Mouse (Mus musculus) liver, embryonic 15.5 days (tissue): ENCODE measurements around the gene Sec63. TPM values are rescaled to one million over a fixed set of nuclear protein-coding genes. Genes with fewer than 3 reads are reported as not detected.

Experiments used
- ATAC-seq: fragments of 200-750 bp; cut with Nextera tagmentation; 2 replicates; pipeline ENCODE4 v1.8.0; 2017; ENCODE audit warnings: moderate number of reproducible peaks, mild to moderate bottlenecking, moderate library complexity; ENCODE audit not compliant: insufficient read depth
- H3K27ac ChIP-seq: fragments of 300-500 bp; sonication (generic); replicated peaks from 2 replicates; pipeline ENCODE4 v1.5.1; 2015; ENCODE audit warnings: mild to moderate bottlenecking, inconsistent platforms
- H3K27me3 ChIP-seq: fragments of 300-500 bp; sonication (generic); 2 replicates; pipeline ENCODE4 v1.6.1; 2015; ENCODE audit warnings: mild to moderate bottlenecking, inconsistent platforms
- H3K36me3 ChIP-seq: fragments of 300-500 bp; sonication (generic); replicated peaks from 2 replicates; pipeline ENCODE4 v1.6.1; 2015; ENCODE audit warnings: moderate library complexity, mild to moderate bottlenecking, inconsistent platforms
- H3K4me1 ChIP-seq: fragments of 300-500 bp; sonication (generic); replicated peaks from 2 replicates; pipeline ENCODE4 v1.6.1; 2015; ENCODE audit warnings: inconsistent platforms
- H3K4me2 ChIP-seq: fragments of 300-500 bp; sonication (generic); 2 replicates; pipeline ENCODE4 v1.6.1; 2015; ENCODE audit warnings: moderate library complexity, mild to moderate bottlenecking, inconsistent platforms
- H3K4me3 ChIP-seq: fragments of 300-500 bp; sonication (generic); replicated peaks from 2 replicates; pipeline ENCODE4 v1.5.1; 2015; ENCODE audit warnings: mild to moderate bottlenecking, inconsistent platforms
- H3K9ac ChIP-seq: fragments of 300-500 bp; sonication (generic); 2 replicates; pipeline ENCODE4 v1.6.1; 2015; ENCODE audit warnings: moderate library complexity, mild to moderate bottlenecking, inconsistent platforms
- H3K9me3 ChIP-seq: fragments of 300-500 bp; sonication (generic); replicated peaks from 2 replicates; pipeline ENCODE4 v1.6.1; 2016; ENCODE audit warnings: inconsistent platforms
- WGBS: fragments of 180-500 bp; shearing (Covaris S2); methylation state at CpG from one replicate; pipeline ENCODE4 v1.1.7; 2015; ENCODE audit warnings: mixed read lengths; ENCODE audit not compliant: insufficient replicate concordance; 5-methylcytosine and 5-hydroxymethylcytosine counted together
- polyA plus RNA-seq: library from polyadenylated mRNA; unstranded; fragments of >200 nt; fragmentation: Nextera tagmentation; extraction: Ambion mirVana; gene quantifications from 2 replicates; pipeline ENCODE4 v1.2.1, GENCODE M21; 2015

The Sec63 gene
- polyA plus RNA-seq, 1 experiment from 2014 or later, result 9.5 TPM

- Histone ChIP-seq H3K4me1 (no peaks in the 10 kb centered on the region; the same call in 1 of the 2 replicates), H3K27ac (no peak overlapping the region), H3K4me3 (no peak overlapping the region), H3K9me3 (no peaks in the 10 kb centered on the region), H3K9ac (no peak overlapping the region), H3K27me3 (no peaks in the 10 kb centered on the region), H3K36me3 (no peaks in the 10 kb centered on the region), H3K4me2 (no peak overlapping the region)
- WGBS, result 72% methylated on average over 13 of the region's 13 CpGs
- ATAC-seq, result no peak
Measured at GRCm38 (mm10) chr10:42848179-42849080, 87.1 kb downstream of the Sec63 start.

- no peaks in the 10 kb centered on the region for H3K9me3 ChIP-seq
- no peak for ATAC-seq
- 64% methylated on average over 7 of the region's 7 CpGs for WGBS
- H3K4me1 ChIP-seq, result no peaks in the 10 kb centered on the region; the same call in 1 of the 2 replicates
- H3K4me3 ChIP-seq, result no peak overlapping the region
- H3K27me3 ChIP-seq, result no peaks in the 10 kb centered on the region
- H3K36me3 ChIP-seq, result no peaks in the 10 kb centered on the region
- no peak overlapping the region for H3K27ac ChIP-seq
- no peak overlapping the region for H3K4me2 ChIP-seq
- no peak overlapping the region for H3K9ac ChIP-seq
Measured at GRCm38 (mm10) chr10:42849081-42849400, 87.7 kb downstream of the Sec63 start.

- no peaks in the 10 kb centered on the region for H3K36me3 ChIP-seq
- WGBS, result 50% methylated on average over 4 of the region's 4 CpGs
- no peak overlapping the region for H3K9ac ChIP-seq
- H3K4me3 ChIP-seq, result no peak overlapping the region
- no peak overlapping the region for H3K4me2 ChIP-seq
- H3K27me3 ChIP-seq, result no peaks in the 10 kb centered on the region
- H3K27ac ChIP-seq, result no peak overlapping the region
- H3K9me3 ChIP-seq, result no peaks in the 10 kb centered on the region
- H3K4me1 ChIP-seq, result no peaks in the 10 kb centered on the region
- no peak for ATAC-seq
Measured at GRCm38 (mm10) chr10:42854838-42855237, 93.5 kb downstream of the Sec63 start.

GRCm38 (mm10) chr10:42855250-42855649, 94.0 kb downstream of the Sec63 start:
- 30% methylated on average over 5 of the region's 5 CpGs for WGBS
- H3K4me1 ChIP-seq, result no peaks in the 10 kb centered on the region
- H3K4me2 ChIP-seq, result no peak overlapping the region
- no peak overlapping the region for H3K27ac ChIP-seq
- H3K4me3 ChIP-seq, result no peak overlapping the region
- H3K9ac ChIP-seq, result no peak overlapping the region
- no peaks in the 10 kb centered on the region for H3K27me3 ChIP-seq
- no peak for ATAC-seq
- no peaks in the 10 kb centered on the region for H3K36me3 ChIP-seq
- no peaks in the 10 kb centered on the region for H3K9me3 ChIP-seq

GRCm38 (mm10) chr10:42856574-42856973, 95.3 kb downstream of the Sec63 start:
- 78% methylated on average over 9 of the region's 9 CpGs for WGBS

GRCm38 (mm10) chr10:42857021-42857420, 95.7 kb downstream of the Sec63 start:
- H3K4me2 ChIP-seq, result no peak overlapping the region
- no peak for ATAC-seq
- H3K27ac ChIP-seq, result no peak overlapping the region
- no peaks in the 10 kb centered on the region for H3K36me3 ChIP-seq
- H3K9me3 ChIP-seq, result no peaks in the 10 kb centered on the region
- H3K27me3 ChIP-seq, result no peaks in the 10 kb centered on the region
- H3K4me3 ChIP-seq, result no peak overlapping the region
- no peaks in the 10 kb centered on the region for H3K4me1 ChIP-seq
- no peak overlapping the region for H3K9ac ChIP-seq
- WGBS, result 75% methylated on average over 2 of the region's 2 CpGs

More at GRCm38 (mm10) chr10:42856574-42856973, 95.3 kb downstream of the Sec63 start:
- ATAC-seq, result no peak
- no peak overlapping the region for H3K4me3 ChIP-seq
- no peaks in the 10 kb centered on the region for H3K9me3 ChIP-seq
- no peaks in the 10 kb centered on the region for H3K36me3 ChIP-seq
- H3K9ac ChIP-seq, result no peak overlapping the region
- no peaks in the 10 kb centered on the region for H3K27me3 ChIP-seq
- no peak overlapping the region for H3K4me2 ChIP-seq
- no peak overlapping the region for H3K27ac ChIP-seq
- H3K4me1 ChIP-seq, result no peaks in the 10 kb centered on the region

GRCm38 (mm10) chr10:42859781-42860158, 98.5 kb downstream of the Sec63 start:
- Histone ChIP-seq H3K9ac (no peak overlapping the region), H3K27me3 (peaks cover 4% of the 10 kb centered on the region; the same call in 1 of the 2 replicates), H3K9me3 (no peaks in the 10 kb centered on the region), H3K36me3 (no peaks in the 10 kb centered on the region), H3K27ac (no peak overlapping the region), H3K4me1 (0 out of 2 replicates have a peak, but pooled peaks cover 2% of the 10 kb centered on the region), H3K4me2 (no peak overlapping the region), H3K4me3 (no peak overlapping the region)
- 27% methylated on average over 2 of the region's 2 CpGs for WGBS
- ATAC-seq, result no peak

GRCm38 (mm10) chr10:42860159-42860911, 99.0 kb downstream of the Sec63 start, which contains the start of gene Scml4:
TSS of gene Scml4 (plus strand) at chr10:42860370.
- Histone ChIP-seq H3K4me1 (0 out of 2 replicates have a peak, but pooled peaks cover 2% of the 10 kb centered on the region), H3K9me3 (no peaks in the 10 kb centered on the region), H3K4me2 (peak within 1 kb of the TSS; percentile 29), H3K27ac (no peak within 1 kb of the TSS), H3K4me3 (0 out of 2 replicates have a peak within 1 kb of the TSS, but pooled peaks have one; percentile 9), H3K9ac (no peak within 1 kb of the TSS), H3K36me3 (no peaks in the 10 kb centered on the region), H3K27me3 (peaks cover 10% of the 10 kb centered on the region)
- ATAC-seq, result no peak
- 29% methylated on average over 17 of the region's 17 CpGs for WGBS

GRCm38 (mm10) chr10:42861446-42861845, 100.2 kb downstream of the Sec63 start:
- Histone ChIP-seq H3K4me1 (0 out of 2 replicates have a peak, but pooled peaks cover 2% of the 10 kb centered on the region), H3K27me3 (peaks cover 10% of the 10 kb centered on the region), H3K9me3 (no peaks in the 10 kb centered on the region), H3K9ac (no peak overlapping the region), H3K27ac (no peak overlapping the region), H3K4me2 (no peak overlapping the region), H3K4me3 (no peak overlapping the region), H3K36me3 (no peaks in the 10 kb centered on the region)
- ATAC-seq, result no peak
- WGBS, result 57% methylated on average over 7 of the region's 7 CpGs

GRCm38 (mm10) chr10:42862102-42862740, 100.9 kb downstream of the Sec63 start:
- Histone ChIP-seq H3K9ac (no peak overlapping the region), H3K4me1 (0 out of 2 replicates have a peak, but pooled peaks cover 2% of the 10 kb centered on the region), H3K9me3 (no peaks in the 10 kb centered on the region), H3K27me3 (peaks cover 10% of the 10 kb centered on the region), H3K27ac (no peak overlapping the region), H3K36me3 (no peaks in the 10 kb centered on the region), H3K4me3 (peak overlapping the region; percentile 9; the same call in 1 of the 2 replicates), H3K4me2 (peak overlapping the region; percentile 45)
- no peak for ATAC-seq
- whole genome bisulfite sequencing, result 27% methylated on average over 13 of the region's 13 CpGs

- H3K4me1 ChIP-seq, result 0 out of 2 replicates have a peak, but pooled peaks cover 2% of the 10 kb centered on the region
- H3K4me3 ChIP-seq, result no peak overlapping the region
- peaks cover 10% of the 10 kb centered on the region for H3K27me3 ChIP-seq
- no peak for ATAC-seq
- 46% methylated on average over 4 of the region's 4 CpGs for WGBS
- no peaks in the 10 kb centered on the region for H3K36me3 ChIP-seq
- H3K9ac ChIP-seq, result no peak overlapping the region
- H3K27ac ChIP-seq, result no peak overlapping the region
- H3K4me2 ChIP-seq, result no peak overlapping the region; the same call in 1 of the 2 replicates
- no peaks in the 10 kb centered on the region for H3K9me3 ChIP-seq
Measured at GRCm38 (mm10) chr10:42862806-42863205, 101.5 kb downstream of the Sec63 start.
